Mouse (Mus musculus) neural tube, embryonic 13.5 days (tissue): ENCODE measurements around the gene Dync1h1. TPM values are rescaled to one million over a fixed set of nuclear protein-coding genes. Genes with fewer than 3 reads are reported as not detected.

ENCODE experiments used
- ATAC-seq: fragments of 200-750 bp; cut with Nextera tagmentation; 2 replicates; pipeline ENCODE4 v1.8.0; 2017; ENCODE audit warnings: low read depth, mild to moderate bottlenecking, moderate TSS enrichment, moderate library complexity
- H3K27ac ChIP-seq: fragments of 300-500 bp; sonication (generic); replicated peaks from 2 replicates; pipeline ENCODE4 v1.5.1; 2015; ENCODE audit warnings: moderate library complexity, mild to moderate bottlenecking, inconsistent platforms
- H3K27me3 ChIP-seq: fragments of 300-500 bp; sonication (generic); 2 replicates; pipeline ENCODE4 v1.6.1; 2015; ENCODE audit warnings: mild to moderate bottlenecking, inconsistent platforms
- H3K36me3 ChIP-seq: fragments of 300-500 bp; sonication (generic); 2 replicates; pipeline ENCODE4 v1.6.1; 2015; ENCODE audit warnings: mild to moderate bottlenecking, inconsistent platforms
- H3K4me1 ChIP-seq: fragments of 300-500 bp; sonication (generic); replicated peaks from 2 replicates; pipeline ENCODE4 v1.6.1; 2015; ENCODE audit warnings: inconsistent platforms
- H3K4me2 ChIP-seq: fragments of 300-500 bp; sonication (generic); 2 replicates; pipeline ENCODE4 v1.6.1; 2015; ENCODE audit warnings: inconsistent platforms, mild to moderate bottlenecking, moderate library complexity
- H3K4me3 ChIP-seq: fragments of 300-500 bp; sonication (generic); 2 replicates; pipeline ENCODE4 v1.5.1; 2015; ENCODE audit warnings: mild to moderate bottlenecking, inconsistent platforms
- H3K9ac ChIP-seq: fragments of 300-500 bp; sonication (generic); 2 replicates; pipeline ENCODE4 v1.6.1; 2015; ENCODE audit warnings: moderate library complexity, mild to moderate bottlenecking, inconsistent platforms
- H3K9me3 ChIP-seq: fragments of 300-500 bp; sonication (generic); 2 replicates; pipeline ENCODE4 v1.6.1; 2016; ENCODE audit warnings: inconsistent platforms
- WGBS: fragments of 180-500 bp; shearing (Covaris S2); methylation state at CpG from one replicate; pipeline ENCODE4 v1.1.7; 2015; 5-methylcytosine and 5-hydroxymethylcytosine counted together
- polyA plus RNA-seq: library from polyadenylated mRNA; unstranded; fragments of >200 nt; fragmentation: Nextera tagmentation; extraction: Ambion mirVana; gene quantifications from 2 replicates; pipeline ENCODE4 v1.2.1, GENCODE M21; 2015

Gene Dync1h1
- 73.6 and 76.8 TPM in 2 replicates for polyA plus RNA-seq

DNA sequence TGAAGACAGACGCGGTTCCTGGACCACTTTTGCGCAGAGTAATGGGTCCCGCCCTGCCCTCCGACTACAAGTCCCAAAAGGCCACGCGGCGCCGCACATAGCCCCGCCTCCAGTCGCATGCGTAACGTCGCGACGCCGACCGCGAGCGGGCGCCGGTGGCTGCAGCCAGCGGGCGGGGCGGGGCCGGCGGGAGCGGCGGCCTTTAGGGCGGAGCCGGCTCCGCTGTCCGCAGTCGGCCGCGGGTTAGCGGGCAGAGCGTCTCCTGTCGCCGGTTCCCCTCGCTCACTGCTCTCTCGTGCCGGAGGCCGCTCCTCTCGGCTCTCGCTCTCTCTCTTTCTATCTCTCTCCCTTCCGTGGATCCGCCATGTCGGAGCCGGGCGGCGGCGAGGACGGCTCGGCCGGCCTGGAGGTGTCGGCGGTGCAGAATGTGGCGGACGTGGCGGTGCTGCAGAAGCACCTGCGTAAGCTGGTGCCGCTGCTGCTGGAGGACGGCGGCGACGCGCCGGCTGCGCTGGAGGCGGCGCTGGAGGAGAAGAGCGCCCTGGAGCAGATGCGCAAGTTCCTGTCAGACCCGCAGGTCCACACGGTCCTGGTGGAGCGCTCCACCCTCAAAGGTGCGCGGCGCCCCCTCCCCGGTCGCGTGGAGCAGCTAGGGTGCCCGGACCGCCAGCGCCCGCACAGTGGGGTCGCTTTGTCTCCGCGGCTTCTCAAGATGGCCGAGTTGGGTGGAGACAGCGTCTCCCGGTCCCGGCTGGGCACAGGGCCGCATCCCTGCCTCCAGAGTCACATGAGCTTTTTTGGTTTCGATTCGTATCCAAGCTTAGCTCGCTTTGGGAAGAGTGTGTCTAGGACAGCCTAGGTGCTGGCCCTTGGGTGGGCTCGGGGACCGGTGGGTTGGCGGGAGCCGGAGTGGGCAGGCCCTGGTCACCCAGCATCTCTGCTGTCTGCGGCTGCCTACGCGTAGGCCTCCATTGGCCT is at the start of gene Dync1h1:
Gene Dync1h1, plus strand, starts transcription at position 212 of the 978 bp plus-strand sequence.
- Histone ChIP-seq H3K36me3 (no peaks in the 10 kb centered on the region), H3K4me1 (peaks cover 44% of the 10 kb centered on the region), H3K27me3 (peaks cover 15% of the 10 kb centered on the region), H3K9me3 (no peaks in the 10 kb centered on the region), H3K27ac (peak within 1 kb of the TSS; percentile 98), H3K4me3 (peak within 1 kb of the TSS; percentile 99), H3K9ac (peak within 1 kb of the TSS; percentile 99), H3K4me2 (peak within 1 kb of the TSS; percentile 93)
- ATAC-seq, result peak; percentile 95
- WGBS, result under 1% methylated on average over 105 of the region's 105 CpGs

DNA sequence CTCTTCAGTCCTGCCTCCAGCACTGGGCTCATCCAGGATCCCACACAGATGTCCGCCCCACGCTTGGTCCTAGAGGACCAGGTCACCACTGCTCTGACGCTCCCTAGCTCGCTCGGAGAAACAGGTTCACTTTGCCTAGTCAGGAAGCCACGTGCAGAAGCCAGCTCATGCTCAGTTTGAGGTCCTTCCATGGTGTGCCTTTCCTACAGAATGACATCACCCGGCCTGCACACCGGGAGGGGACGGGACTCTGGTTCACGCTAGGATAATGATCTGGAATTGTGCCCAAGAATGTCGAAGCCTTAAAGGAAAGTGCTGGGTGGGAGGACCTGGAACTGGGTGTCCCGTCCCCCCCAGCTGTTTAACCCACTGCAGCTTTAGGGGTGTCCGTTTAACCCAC is 49.1 kb upstream of the Dync1h1 start:
- Histone ChIP-seq H3K4me3 (no peak overlapping the region), H3K27me3 (no peaks in the 10 kb centered on the region), H3K9ac (no peak overlapping the region), H3K27ac (no peak overlapping the region), H3K36me3 (peaks cover 90% of the 10 kb centered on the region), H3K9me3 (no peaks in the 10 kb centered on the region), H3K4me2 (no peak overlapping the region), H3K4me1 (no peaks in the 10 kb centered on the region)
- no peak for ATAC-seq
- WGBS, result 91% methylated on average over 13 of the region's 13 CpGs

DNA sequence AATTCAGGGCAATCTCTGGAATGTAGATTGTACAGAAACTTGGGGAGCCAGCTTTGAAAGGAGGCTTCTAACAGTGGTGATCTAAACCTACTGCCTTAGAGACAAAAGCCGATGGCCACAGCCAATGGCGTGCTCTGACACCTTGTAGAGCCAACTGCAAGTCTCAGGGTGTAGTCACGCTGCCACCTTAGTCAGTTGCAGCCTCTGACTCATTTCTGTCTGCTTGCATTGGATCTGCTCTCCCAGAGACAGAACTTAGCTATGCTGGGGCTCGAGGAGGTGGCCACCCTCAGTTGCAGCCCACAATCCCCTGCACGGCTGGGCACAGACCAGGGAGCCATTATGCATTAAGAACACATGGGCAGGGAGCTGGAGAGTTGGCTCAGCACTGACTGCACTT is 47.9 kb upstream of the Dync1h1 start:
- H3K4me3 ChIP-seq, result no peak overlapping the region
- 93% methylated on average over 5 of the region's 5 CpGs for WGBS
- H3K9me3 ChIP-seq, result no peaks in the 10 kb centered on the region
- H3K27ac ChIP-seq, result no peak overlapping the region
- ATAC-seq, result no peak
- H3K4me2 ChIP-seq, result no peak overlapping the region
- no peaks in the 10 kb centered on the region for H3K4me1 ChIP-seq
- H3K9ac ChIP-seq, result no peak overlapping the region
- H3K36me3 ChIP-seq, result peaks cover 93% of the 10 kb centered on the region
- H3K27me3 ChIP-seq, result no peaks in the 10 kb centered on the region

DNA sequence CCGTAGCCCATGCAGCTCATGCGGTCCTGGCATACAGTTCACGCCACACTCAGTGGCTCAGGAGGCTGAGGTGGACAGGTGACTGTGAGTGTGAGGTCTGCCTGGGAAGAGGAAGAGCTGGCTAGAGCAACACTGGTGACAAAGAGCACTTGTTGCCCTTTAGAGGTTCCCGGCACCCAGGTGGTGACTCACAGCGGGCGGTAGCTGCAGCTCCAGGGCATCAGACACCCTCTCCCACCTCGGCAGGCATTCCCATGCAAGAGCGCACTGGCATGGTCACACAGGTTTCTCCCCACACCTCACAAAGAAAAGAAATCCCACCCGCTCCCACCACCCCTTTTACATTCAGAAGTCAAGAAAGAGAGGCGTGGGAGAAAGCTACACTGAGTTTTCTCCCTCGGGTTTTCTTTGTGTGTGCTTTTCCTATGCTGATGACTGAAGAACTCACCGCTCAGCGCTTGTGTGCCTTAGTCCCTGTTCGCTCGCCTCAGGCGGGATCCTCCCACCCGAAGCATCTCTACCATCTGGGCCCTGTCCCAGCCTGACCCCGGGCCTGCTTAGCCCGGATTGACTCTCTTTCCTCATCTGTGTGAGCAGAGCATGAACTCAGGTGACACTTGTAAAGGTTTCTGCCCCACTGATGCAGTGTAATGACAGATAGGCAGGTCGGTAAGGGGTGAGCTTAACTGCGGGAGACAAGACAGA is 45.6 kb upstream of the Dync1h1 start:
- peaks cover 97% of the 10 kb centered on the region for H3K36me3 ChIP-seq
- 93% methylated on average over 21 of the region's 21 CpGs for WGBS

DNA sequence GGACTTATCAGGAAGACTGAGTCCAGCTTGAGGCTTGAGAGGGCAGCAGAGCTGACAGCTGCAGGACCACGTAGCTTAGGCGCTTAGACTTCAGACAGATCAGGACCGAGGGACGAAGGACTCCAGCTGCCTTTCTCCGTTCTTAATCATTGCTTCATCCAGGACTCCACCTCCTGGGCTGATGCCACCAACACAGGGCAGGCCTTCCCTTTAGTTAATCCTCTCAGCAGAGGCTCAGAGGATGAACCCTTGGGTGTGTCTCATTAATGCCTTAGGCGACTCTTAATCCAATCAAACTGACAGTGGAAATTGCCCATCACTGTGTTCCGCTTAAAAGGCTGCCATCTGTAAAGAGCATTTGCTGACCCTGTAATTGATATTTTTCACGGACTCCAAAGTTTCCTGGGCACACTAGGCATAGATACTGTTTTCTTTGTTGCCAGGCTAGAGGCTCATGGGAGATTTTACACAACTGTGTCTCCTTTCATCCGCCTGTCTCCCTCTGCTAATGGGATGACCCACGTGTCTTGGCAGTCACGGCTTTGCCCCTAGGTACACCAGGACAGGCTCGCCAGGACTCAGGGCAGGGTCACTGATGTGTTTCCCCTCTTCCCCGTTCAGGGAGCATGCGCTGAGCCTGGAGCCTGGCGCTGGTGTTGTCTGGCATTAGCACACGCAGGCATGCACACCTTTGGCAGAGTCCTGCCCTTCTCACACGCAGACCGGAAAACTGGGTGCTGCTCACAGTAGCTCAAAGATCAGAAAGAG is 44.2 kb upstream of the Dync1h1 start:
- H3K27me3 ChIP-seq, result no peaks in the 10 kb centered on the region
- no peak overlapping the region for H3K4me2 ChIP-seq
- no peak overlapping the region for H3K27ac ChIP-seq
- H3K36me3 ChIP-seq, result peaks cover 99% of the 10 kb centered on the region
- no peak for ATAC-seq
- H3K4me1 ChIP-seq, result no peaks in the 10 kb centered on the region
- H3K9me3 ChIP-seq, result no peaks in the 10 kb centered on the region
- H3K4me3 ChIP-seq, result no peak overlapping the region
- WGBS, result 85% methylated on average over 18 of the region's 18 CpGs
- no peak overlapping the region for H3K9ac ChIP-seq

More for the DNA sequence above, 45.6 kb upstream of the Dync1h1 start:
- H3K4me1 ChIP-seq, result no peaks in the 10 kb centered on the region
- ATAC-seq, result no peak
- H3K27ac ChIP-seq, result no peak overlapping the region
- H3K9ac ChIP-seq, result no peak overlapping the region
- no peaks in the 10 kb centered on the region for H3K27me3 ChIP-seq
- no peak overlapping the region for H3K4me3 ChIP-seq
- H3K4me2 ChIP-seq, result no peak overlapping the region
- H3K9me3 ChIP-seq, result no peaks in the 10 kb centered on the region

DNA sequence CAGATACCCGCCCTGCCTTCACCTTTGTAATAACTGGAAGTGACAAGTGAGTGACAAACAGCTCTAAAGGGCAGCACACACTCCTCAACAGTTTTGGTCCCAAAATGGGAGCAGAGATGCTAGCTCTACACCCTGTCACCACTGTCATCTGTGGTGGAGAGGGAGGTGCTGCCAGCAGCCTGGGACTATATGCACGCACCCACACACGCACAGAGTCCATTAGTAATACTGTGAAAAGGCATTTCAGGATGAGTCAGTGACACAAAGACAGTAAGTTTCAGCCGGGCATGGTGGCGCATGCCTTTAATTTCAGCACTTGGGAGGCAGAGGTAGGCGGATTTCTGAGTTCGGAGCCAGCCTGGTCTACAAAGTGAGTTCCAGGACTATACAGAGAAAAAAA is 43.1 kb upstream of the Dync1h1 start:
- no peak overlapping the region for H3K4me2 ChIP-seq
- H3K9me3 ChIP-seq, result no peaks in the 10 kb centered on the region
- H3K36me3 ChIP-seq, result peaks cover 98% of the 10 kb centered on the region
- no peak overlapping the region for H3K4me3 ChIP-seq
- ATAC-seq, result no peak
- no peaks in the 10 kb centered on the region for H3K27me3 ChIP-seq
- WGBS, result 97% methylated on average over 7 of the region's 7 CpGs
- no peaks in the 10 kb centered on the region for H3K4me1 ChIP-seq
- no peak overlapping the region for H3K9ac ChIP-seq
- no peak overlapping the region for H3K27ac ChIP-seq

DNA sequence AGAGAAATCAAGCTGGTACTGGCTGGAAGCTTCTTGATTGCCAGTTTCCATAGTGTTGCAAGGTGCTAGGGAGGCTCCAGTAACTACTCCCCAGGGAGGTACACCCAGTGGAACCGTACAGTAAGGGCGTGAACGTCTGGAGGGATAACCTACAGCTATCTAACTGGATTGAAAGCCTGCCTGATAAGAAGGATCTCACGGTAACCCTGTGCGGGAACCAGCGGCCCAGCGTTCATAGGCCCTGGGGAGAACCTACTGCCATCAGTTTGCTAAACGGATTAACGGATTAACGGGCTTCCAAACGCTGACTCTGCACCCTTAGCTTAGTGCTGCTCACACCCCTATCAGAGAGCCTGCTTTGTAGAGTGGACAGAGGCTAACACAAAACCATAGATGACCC is 37.9 kb upstream of the Dync1h1 start:
- H3K36me3 ChIP-seq, result peaks cover 92% of the 10 kb centered on the region
- H3K4me1 ChIP-seq, result no peaks in the 10 kb centered on the region
- H3K4me2 ChIP-seq, result no peak overlapping the region
- H3K27ac ChIP-seq, result no peak overlapping the region
- H3K9me3 ChIP-seq, result no peaks in the 10 kb centered on the region
- H3K27me3 ChIP-seq, result no peaks in the 10 kb centered on the region
- no peak for ATAC-seq
- H3K4me3 ChIP-seq, result no peak overlapping the region
- WGBS, result 90% methylated on average over 11 of the region's 11 CpGs
- H3K9ac ChIP-seq, result no peak overlapping the region

DNA sequence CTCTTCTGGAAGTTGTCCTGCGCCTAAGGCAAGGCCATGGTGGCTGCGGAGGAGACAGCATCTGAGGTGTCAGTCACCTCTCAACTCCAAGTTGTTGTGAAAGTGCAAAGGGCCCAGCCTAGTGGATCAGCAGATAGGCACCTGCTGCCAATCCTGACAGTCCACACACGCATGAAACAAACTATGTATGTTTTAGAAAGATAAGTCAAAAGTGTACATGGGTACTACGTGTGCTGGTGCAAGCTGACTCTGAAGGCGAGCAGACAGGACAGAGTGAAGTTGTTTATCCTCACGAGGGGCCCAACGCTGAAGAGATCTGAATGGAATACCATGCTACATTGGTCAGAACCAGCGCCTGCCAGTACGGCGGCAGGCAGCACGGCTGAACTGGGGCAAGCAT is 36.4 kb upstream of the Dync1h1 start:
- H3K4me2 ChIP-seq, result no peak overlapping the region
- H3K36me3 ChIP-seq, result peaks cover 92% of the 10 kb centered on the region
- 95% methylated on average over 11 of the region's 11 CpGs for WGBS
- no peaks in the 10 kb centered on the region for H3K4me1 ChIP-seq
- H3K27ac ChIP-seq, result no peak overlapping the region
- no peak overlapping the region for H3K9ac ChIP-seq
- H3K4me3 ChIP-seq, result no peak overlapping the region
- no peaks in the 10 kb centered on the region for H3K9me3 ChIP-seq
- no peak for ATAC-seq
- H3K27me3 ChIP-seq, result no peaks in the 10 kb centered on the region

DNA sequence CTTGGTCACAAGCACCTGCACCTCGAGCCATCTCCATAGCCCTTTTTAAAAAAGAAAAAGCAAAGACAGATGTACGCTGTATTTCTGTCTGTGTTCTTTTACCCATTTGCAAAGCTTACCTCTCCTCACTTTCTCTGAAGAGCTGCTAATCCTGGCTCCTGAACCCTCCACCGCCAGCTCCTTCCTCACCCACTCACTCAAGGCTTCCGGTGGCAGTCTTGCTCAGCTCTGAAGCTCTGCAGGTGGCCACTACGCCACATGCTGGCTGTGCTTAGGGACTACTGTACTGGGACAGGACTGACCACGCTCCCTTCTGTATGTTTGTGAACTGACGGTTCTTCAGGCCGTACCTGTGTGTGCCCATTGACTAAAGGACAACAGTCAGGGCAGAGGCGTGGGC is 34.9 kb upstream of the Dync1h1 start:
- H3K9me3 ChIP-seq, result no peaks in the 10 kb centered on the region
- no peaks in the 10 kb centered on the region for H3K27me3 ChIP-seq
- H3K4me2 ChIP-seq, result no peak overlapping the region
- no peak overlapping the region for H3K9ac ChIP-seq
- peaks cover 90% of the 10 kb centered on the region for H3K36me3 ChIP-seq
- H3K4me3 ChIP-seq, result no peak overlapping the region
- 91% methylated on average over 9 of the region's 9 CpGs for WGBS
- no peak for ATAC-seq
- no peaks in the 10 kb centered on the region for H3K4me1 ChIP-seq
- H3K27ac ChIP-seq, result no peak overlapping the region

DNA sequence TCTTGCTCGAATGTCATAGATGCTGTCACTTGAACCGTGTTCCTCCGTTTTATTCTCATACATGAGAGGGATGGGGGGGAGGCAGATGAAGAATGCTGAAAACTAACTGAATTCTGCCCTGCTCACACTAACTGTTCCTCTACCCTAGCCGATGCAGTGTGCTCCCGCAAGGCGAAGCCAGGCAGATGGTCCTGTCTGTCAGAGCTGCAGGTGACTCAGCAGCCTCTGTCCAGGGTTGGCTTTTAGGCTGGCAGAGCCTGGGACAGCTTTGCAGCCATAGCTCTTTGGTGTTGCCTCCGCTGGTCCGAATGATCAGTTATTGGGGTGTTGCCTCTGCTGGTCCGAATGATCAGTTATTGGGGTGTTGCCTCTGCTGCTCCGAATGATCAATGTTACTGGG is 30.2 kb upstream of the Dync1h1 start:
- no peak overlapping the region for H3K4me2 ChIP-seq
- no peaks in the 10 kb centered on the region for H3K9me3 ChIP-seq
- WGBS, result 94% methylated on average over 10 of the region's 10 CpGs
- no peak overlapping the region for H3K27ac ChIP-seq
- H3K36me3 ChIP-seq, result peaks cover 92% of the 10 kb centered on the region
- no peak overlapping the region for H3K9ac ChIP-seq
- ATAC-seq, result no peak
- no peaks in the 10 kb centered on the region for H3K4me1 ChIP-seq
- no peak overlapping the region for H3K4me3 ChIP-seq
- H3K27me3 ChIP-seq, result no peaks in the 10 kb centered on the region

DNA sequence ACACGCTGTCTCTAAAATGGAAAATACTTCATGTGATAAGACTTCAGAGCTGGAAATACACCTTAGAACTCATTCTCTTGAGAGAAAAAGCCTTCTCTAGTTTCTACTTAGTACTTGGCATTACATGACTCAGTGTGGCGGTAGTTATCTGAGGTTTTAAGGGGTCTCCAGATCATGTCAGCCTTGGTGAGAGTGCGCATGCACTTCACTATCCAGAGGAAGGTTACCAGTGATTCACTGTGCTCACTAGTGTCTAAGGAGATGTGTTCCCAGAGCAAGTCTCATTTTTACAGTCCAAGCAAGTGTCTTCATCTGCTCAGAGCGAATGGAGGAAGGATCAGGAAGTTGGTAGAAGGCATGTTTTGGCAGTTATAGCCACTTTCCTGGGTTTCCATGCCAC is 28.9 kb upstream of the Dync1h1 start:
- peaks cover 83% of the 10 kb centered on the region for H3K36me3 ChIP-seq
- no peak overlapping the region for H3K9ac ChIP-seq
- no peak overlapping the region for H3K27ac ChIP-seq
- H3K27me3 ChIP-seq, result no peaks in the 10 kb centered on the region
- no peak overlapping the region for H3K4me2 ChIP-seq
- H3K4me1 ChIP-seq, result no peaks in the 10 kb centered on the region
- H3K4me3 ChIP-seq, result no peak overlapping the region
- no peak for ATAC-seq
- H3K9me3 ChIP-seq, result no peaks in the 10 kb centered on the region
- WGBS, result 97% methylated on average over 4 of the region's 4 CpGs

DNA sequence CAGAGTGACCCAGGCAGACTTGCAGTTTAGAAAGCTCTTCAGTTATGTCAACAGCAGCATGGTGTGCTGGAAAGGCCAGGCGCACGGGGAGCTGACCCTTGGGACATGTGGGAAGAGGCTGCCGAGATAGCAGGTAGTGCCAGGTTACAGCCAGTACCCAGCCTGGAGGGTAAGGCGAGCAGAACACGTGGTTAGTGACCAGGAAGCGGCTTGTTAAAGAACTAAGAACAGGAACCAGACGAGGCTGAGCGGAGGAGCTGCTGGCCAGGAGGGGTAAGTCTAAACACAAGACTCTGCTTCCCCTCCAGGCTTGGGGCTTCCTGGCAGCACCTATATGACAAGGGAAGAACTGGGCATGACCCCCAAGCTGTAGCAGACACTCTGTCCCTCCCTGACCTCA is 27.6 kb upstream of the Dync1h1 start:
- no peak for ATAC-seq
- Histone ChIP-seq H3K36me3 (peaks cover 70% of the 10 kb centered on the region), H3K27ac (no peak overlapping the region), H3K4me2 (no peak overlapping the region), H3K9me3 (no peaks in the 10 kb centered on the region), H3K9ac (no peak overlapping the region), H3K4me1 (no peaks in the 10 kb centered on the region), H3K27me3 (no peaks in the 10 kb centered on the region), H3K4me3 (no peak overlapping the region)
- WGBS, result 92% methylated on average over 8 of the region's 8 CpGs
